Mouse (Mus musculus): ENCODE data around the gene Arpc3. TPM values are rescaled to one million over a fixed set of nuclear protein-coding genes. Genes with fewer than 3 reads are reported as not detected.

Arpc3 gene
- polyA plus RNA-seq, 1 experiment: 203 TPM

- Histone ChIP-seq H3K4me3 (replicated peaks; ENCODE audit: insufficient read depth, low read depth, low read length) (no peak overlapping the region), H3K4me1 (ENCODE audit: control insufficient read depth, insufficient read depth, low read length) (peaks cover 15% of the 10 kb centered on the region; the same call in 1 of the 2 replicates), H3K27me3 (ENCODE audit: control insufficient read depth, insufficient read depth, low read length) (no peaks in the 10 kb centered on the region), H3K27ac (ENCODE audit: insufficient read depth, low read length) (no peak overlapping the region)
- TF ChIP-seq CTCF (IDR thresholded peaks at IDR 0.05; ENCODE audit: borderline replicate concordance, insufficient read depth, low read depth, low read length): no peak
- no peak for TF ChIP-seq POLR2A (IDR thresholded peaks at IDR 0.05; ENCODE audit: borderline replicate concordance, insufficient read depth, low read length)
- WGBS: 69% methylated on average over 18 of the region's 18 CpGs
- DNase-seq: no peak
Observed at GRCm38 (mm10) chr5:122400628-122401302, 9.1 kb downstream of the Arpc3 start.

- no peak overlapping the region for H3K27ac ChIP-seq (ENCODE audit: insufficient read depth, low read length)
Observed at GRCm38 (mm10) chr5:122401303-122401640, 9.6 kb downstream of the Arpc3 start.

GRCm38 (mm10) chr5:122402160-122402559, 10.5 kb downstream of the Arpc3 start:
- no peak for DNase-seq
- H3K4me3 ChIP-seq (replicated peaks; ENCODE audit: insufficient read depth, low read depth, low read length): no peak overlapping the region
- H3K4me1 ChIP-seq (ENCODE audit: control insufficient read depth, insufficient read depth, low read length): peaks cover 15% of the 10 kb centered on the region; the same call in 1 of the 2 replicates
- TF ChIP-seq POLR2A (IDR thresholded peaks at IDR 0.05; ENCODE audit: borderline replicate concordance, insufficient read depth, low read length): no peak
- TF ChIP-seq CTCF (IDR thresholded peaks at IDR 0.05; ENCODE audit: borderline replicate concordance, insufficient read depth, low read depth, low read length): no peak
- no peaks in the 10 kb centered on the region for H3K27me3 ChIP-seq (ENCODE audit: control insufficient read depth, insufficient read depth, low read length)
- H3K27ac ChIP-seq (ENCODE audit: insufficient read depth, low read length): no peak overlapping the region
- 47% methylated on average over 13 of the region's 13 CpGs for WGBS

More at GRCm38 (mm10) chr5:122401303-122401640, 9.6 kb downstream of the Arpc3 start:
- WGBS: 10% methylated on average over 8 of the region's 8 CpGs
- Histone ChIP-seq H3K4me1 (ENCODE audit: control insufficient read depth, insufficient read depth, low read length) (peaks cover 15% of the 10 kb centered on the region; the same call in 1 of the 2 replicates), H3K4me3 (replicated peaks; ENCODE audit: insufficient read depth, low read depth, low read length) (no peak overlapping the region), H3K27me3 (ENCODE audit: control insufficient read depth, insufficient read depth, low read length) (no peaks in the 10 kb centered on the region)
- TF ChIP-seq POLR2A (IDR thresholded peaks at IDR 0.05; ENCODE audit: borderline replicate concordance, insufficient read depth, low read length): no peak
- peak; percentile 98 for TF ChIP-seq CTCF (IDR thresholded peaks at IDR 0.05; ENCODE audit: borderline replicate concordance, insufficient read depth, low read depth, low read length)
- peak; percentile 77 to 87 for DNase-seq

- Histone ChIP-seq H3K27ac (ENCODE audit: insufficient read depth, low read length) (no peak overlapping the region), H3K4me3 (replicated peaks; ENCODE audit: insufficient read depth, low read depth, low read length) (no peak overlapping the region), H3K4me1 (ENCODE audit: control insufficient read depth, insufficient read depth, low read length) (peaks cover 15% of the 10 kb centered on the region; the same call in 1 of the 2 replicates), H3K27me3 (ENCODE audit: control insufficient read depth, insufficient read depth, low read length) (no peaks in the 10 kb centered on the region)
- peak in 1 of 2 experiments; percentile 45 for DNase-seq
- 15% methylated on average over 5 of the region's 5 CpGs for WGBS
- TF ChIP-seq POLR2A (IDR thresholded peaks at IDR 0.05; ENCODE audit: borderline replicate concordance, insufficient read depth, low read length): no peak
- no peak for TF ChIP-seq CTCF (IDR thresholded peaks at IDR 0.05; ENCODE audit: borderline replicate concordance, insufficient read depth, low read depth, low read length)
Observed at GRCm38 (mm10) chr5:122402772-122403171, 11.1 kb downstream of the Arpc3 start.

GRCm38 (mm10) chr5:122403362-122403761, 11.7 kb downstream of the Arpc3 start:
- TF ChIP-seq CTCF (IDR thresholded peaks at IDR 0.05; ENCODE audit: borderline replicate concordance, insufficient read depth, low read depth, low read length): no peak
- TF ChIP-seq POLR2A (IDR thresholded peaks at IDR 0.05; ENCODE audit: borderline replicate concordance, insufficient read depth, low read length): no peak
- no peak for DNase-seq
- Histone ChIP-seq H3K4me1 (ENCODE audit: control insufficient read depth, insufficient read depth, low read length) (peaks cover 15% of the 10 kb centered on the region; the same call in 1 of the 2 replicates), H3K27ac (ENCODE audit: insufficient read depth, low read length) (no peak overlapping the region), H3K27me3 (ENCODE audit: control insufficient read depth, insufficient read depth, low read length) (no peaks in the 10 kb centered on the region), H3K4me3 (replicated peaks; ENCODE audit: insufficient read depth, low read depth, low read length) (no peak overlapping the region)
- 53% methylated on average over 12 of the region's 12 CpGs for WGBS

GRCm38 (mm10) chr5:122405537-122405936, 13.9 kb downstream of the Arpc3 start:
- Histone ChIP-seq H3K4me3 (replicated peaks; ENCODE audit: insufficient read depth, low read depth, low read length) (no peak overlapping the region), H3K27me3 (ENCODE audit: control insufficient read depth, insufficient read depth, low read length) (no peaks in the 10 kb centered on the region), H3K27ac (ENCODE audit: insufficient read depth, low read length) (no peak overlapping the region), H3K4me1 (ENCODE audit: control insufficient read depth, insufficient read depth, low read length) (peaks cover 15% of the 10 kb centered on the region; the same call in 1 of the 2 replicates)
- DNase-seq: no peak
- no peak for TF ChIP-seq CTCF (IDR thresholded peaks at IDR 0.05; ENCODE audit: borderline replicate concordance, insufficient read depth, low read depth, low read length)
- TF ChIP-seq POLR2A (IDR thresholded peaks at IDR 0.05; ENCODE audit: borderline replicate concordance, insufficient read depth, low read length): no peak
- WGBS: 77% methylated on average over 10 of the region's 10 CpGs

- Histone ChIP-seq H3K27ac (ENCODE audit: insufficient read depth, low read length) (no peak overlapping the region), H3K4me3 (replicated peaks; ENCODE audit: insufficient read depth, low read depth, low read length) (no peak overlapping the region), H3K27me3 (ENCODE audit: control insufficient read depth, insufficient read depth, low read length) (no peaks in the 10 kb centered on the region), H3K4me1 (ENCODE audit: control insufficient read depth, insufficient read depth, low read length) (no peaks in the 10 kb centered on the region; the same call in 1 of the 2 replicates)
- no peak for TF ChIP-seq POLR2A (IDR thresholded peaks at IDR 0.05; ENCODE audit: borderline replicate concordance, insufficient read depth, low read length)
- TF ChIP-seq CTCF (IDR thresholded peaks at IDR 0.05; ENCODE audit: borderline replicate concordance, insufficient read depth, low read depth, low read length): no peak
- 83% methylated on average over 19 of the region's 19 CpGs for WGBS
- DNase-seq: no peak
Observed at GRCm38 (mm10) chr5:122409692-122410645, 18.3 kb downstream of the Arpc3 start.

Data from cerebellum, adult 2 months (tissue).